Mouse (Mus musculus) midbrain, embryonic 13.5 days (tissue): ENCODE measurements around the gene Cd22. TPM values are rescaled to one million over a fixed set of nuclear protein-coding genes. Genes with fewer than 3 reads are reported as not detected.
"Not testable (repeated sequence)": the region's sequence is repeated elsewhere in the genome, so short reads cannot be mapped to it uniquely, and the experiment has no call there.

Source experiments
- ATAC-seq: fragments of 200-750 bp; cut with Nextera tagmentation; 2 replicates; pipeline ENCODE4 v1.8.0; 2017; ENCODE audit warnings: mild to moderate bottlenecking, moderate TSS enrichment, moderate library complexity
- H3K27ac ChIP-seq: fragments of 300-500 bp; sonication (generic); 2 replicates; pipeline ENCODE4 v1.5.1; 2015; ENCODE audit warnings: inconsistent platforms, mild to moderate bottlenecking, moderate library complexity
- H3K27me3 ChIP-seq: fragments of 300-500 bp; sonication (generic); 2 replicates; pipeline ENCODE4 v1.6.1; 2015; ENCODE audit warnings: mild to moderate bottlenecking, inconsistent platforms
- H3K36me3 ChIP-seq: fragments of 300-500 bp; sonication (generic); 2 replicates; pipeline ENCODE4 v1.6.1; 2015; ENCODE audit warnings: mild to moderate bottlenecking, inconsistent platforms
- H3K4me1 ChIP-seq: fragments of 300-500 bp; sonication (generic); replicated peaks from 2 replicates; pipeline ENCODE4 v1.6.1; 2015; ENCODE audit warnings: inconsistent platforms
- H3K4me2 ChIP-seq: fragments of 300-500 bp; sonication (generic); replicated peaks from 2 replicates; pipeline ENCODE4 v1.6.1; 2015; ENCODE audit warnings: moderate library complexity, mild to moderate bottlenecking, inconsistent platforms
- H3K4me3 ChIP-seq: fragments of 300-500 bp; sonication (generic); replicated peaks from 2 replicates; pipeline ENCODE4 v1.5.1; 2015; ENCODE audit warnings: mild to moderate bottlenecking, inconsistent platforms
- H3K9ac ChIP-seq: fragments of 300-500 bp; sonication (generic); replicated peaks from 2 replicates; pipeline ENCODE4 v1.6.1; 2015; ENCODE audit warnings: mild to moderate bottlenecking, inconsistent platforms
- H3K9me3 ChIP-seq: fragments of 300-500 bp; sonication (generic); 2 replicates; pipeline ENCODE4 v1.6.1; 2016; ENCODE audit warnings: mild to moderate bottlenecking, inconsistent platforms
- WGBS: fragments of 180-500 bp; shearing (Covaris S2); methylation state at CpG from one replicate; pipeline ENCODE4 v1.1.7; 2015; 5-methylcytosine and 5-hydroxymethylcytosine counted together
- polyA plus RNA-seq: library from polyadenylated mRNA; unstranded; fragments of >200 nt; fragmentation: Nextera tagmentation; extraction: Ambion mirVana; gene quantifications from 2 replicates; pipeline ENCODE4 v1.2.1, GENCODE M21; 2015

Gene Cd22
- polyA plus RNA-seq, result not detected in 2 replicates

GRCm38 (mm10) chr7:30880176-30880575, at the start of gene Cd22:
Gene Cd22 (minus strand): TSS chr7:30880342.
- no peak for ATAC-seq

GRCm38 (mm10) chr7:30924581-30924980, 44.4 kb upstream of the Cd22 start, which contains the start of gene Hamp2:
Gene Hamp2 (minus strand): TSS chr7:30924681.
- not testable (repeated sequence) for ATAC-seq, H3K4me1 ChIP-seq, H3K4me2 ChIP-seq, H3K4me3 ChIP-seq, H3K36me3 ChIP-seq, H3K27ac ChIP-seq, H3K9ac ChIP-seq, H3K27me3 ChIP-seq, H3K9me3 ChIP-seq
- 79% methylated on average over 2 of the region's 2 CpGs for WGBS

More at GRCm38 (mm10) chr7:30880176-30880575, at the start of gene Cd22:
- Histone ChIP-seq H3K9ac (no peak within 1 kb of the TSS), H3K27ac (no peak within 1 kb of the TSS), H3K36me3 (no peaks in the 10 kb centered on the region), H3K4me2 (no peak within 1 kb of the TSS), H3K27me3 (no peaks in the 10 kb centered on the region), H3K4me1 (no peaks in the 10 kb centered on the region), H3K4me3 (no peak within 1 kb of the TSS), H3K9me3 (no peaks in the 10 kb centered on the region)
- WGBS, result 81% methylated on average over 7 of the region's 7 CpGs

DNA sequence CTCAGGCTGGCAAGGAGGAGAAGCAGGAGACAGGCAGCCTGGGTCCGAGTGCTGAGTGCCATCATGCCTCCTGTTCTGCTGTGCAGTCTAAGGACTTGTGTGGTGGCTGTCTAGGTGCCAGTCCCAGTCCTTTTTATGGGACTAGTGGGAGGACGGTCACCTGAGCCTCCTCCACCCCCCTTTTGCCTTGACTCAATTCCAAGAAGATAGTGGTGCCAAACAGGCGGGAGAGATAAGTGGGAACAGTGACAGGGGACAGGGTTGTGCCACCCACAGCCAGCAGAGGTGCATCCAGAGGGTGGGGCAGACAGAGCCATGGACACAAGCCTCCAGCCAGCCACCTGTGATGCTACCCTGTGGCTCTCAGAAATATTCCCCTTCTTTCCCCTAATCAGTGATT, 43.9 kb upstream of the Cd22 start:
- H3K9ac ChIP-seq, result no peak overlapping the region
- 78% methylated on average over 3 of the region's 3 CpGs for WGBS
- no peak overlapping the region for H3K4me2 ChIP-seq

GRCm38 (mm10) chr7:30922490-30922889, 42.3 kb upstream of the Cd22 start:
- H3K27me3 ChIP-seq, H3K9me3 ChIP-seq, H3K4me3 ChIP-seq, ATAC-seq, H3K27ac ChIP-seq, H3K9ac ChIP-seq, H3K36me3 ChIP-seq, H3K4me1 ChIP-seq, H3K4me2 ChIP-seq: not testable (repeated sequence)
- WGBS, result 52% methylated on average over 3 of the region's 3 CpGs

More for the DNA sequence above, 43.9 kb upstream of the Cd22 start:
- ATAC-seq, result no peak
- H3K27me3 ChIP-seq, result no peaks in the 10 kb centered on the region
- H3K27ac ChIP-seq, result no peak overlapping the region
- no peaks in the 10 kb centered on the region for H3K9me3 ChIP-seq
- H3K36me3 ChIP-seq, result no peaks in the 10 kb centered on the region
- no peak overlapping the region for H3K4me3 ChIP-seq
- no peaks in the 10 kb centered on the region for H3K4me1 ChIP-seq

- no peak for ATAC-seq
- Histone ChIP-seq H3K9ac (no peak overlapping the region), H3K4me2 (no peak overlapping the region), H3K36me3 (no peaks in the 10 kb centered on the region), H3K4me3 (no peak overlapping the region), H3K9me3 (no peaks in the 10 kb centered on the region), H3K4me1 (no peaks in the 10 kb centered on the region), H3K27me3 (no peaks in the 10 kb centered on the region; the same call in 1 of the 2 replicates), H3K27ac (no peak overlapping the region)
- 61% methylated on average over 3 of the region's 3 CpGs for WGBS
Measured at GRCm38 (mm10) chr7:30920217-30920616, 40.1 kb upstream of the Cd22 start.

GRCm38 (mm10) chr7:30917219-30917618, 37.1 kb upstream of the Cd22 start:
- WGBS, result 62% methylated on average over 4 of the region's 4 CpGs
- H3K9ac ChIP-seq, result no peak overlapping the region
- H3K36me3 ChIP-seq, result no peaks in the 10 kb centered on the region
- no peak for ATAC-seq
- H3K27me3 ChIP-seq, result no peaks in the 10 kb centered on the region; the same call in 1 of the 2 replicates
- H3K27ac ChIP-seq, result no peak overlapping the region
- no peak overlapping the region for H3K4me3 ChIP-seq
- H3K4me1 ChIP-seq, result no peaks in the 10 kb centered on the region
- H3K9me3 ChIP-seq, result no peaks in the 10 kb centered on the region
- H3K4me2 ChIP-seq, result no peak overlapping the region

GRCm38 (mm10) chr7:30916713-30917112, 36.6 kb upstream of the Cd22 start:
- Histone ChIP-seq H3K36me3 (no peaks in the 10 kb centered on the region), H3K9me3 (no peaks in the 10 kb centered on the region), H3K4me2 (no peak overlapping the region), H3K9ac (no peak overlapping the region), H3K27ac (no peak overlapping the region), H3K4me3 (no peak overlapping the region), H3K27me3 (no peaks in the 10 kb centered on the region; the same call in 1 of the 2 replicates), H3K4me1 (no peaks in the 10 kb centered on the region)
- ATAC-seq, result 0 out of 2 replicates have a peak, but pooled peaks have one; percentile 4
- WGBS, result 18% methylated on average over 6 of the region's 6 CpGs

- no peak within 1 kb of the TSS for H3K4me3 ChIP-seq
- no peaks in the 10 kb centered on the region; the same call in 1 of the 2 replicates for H3K27me3 ChIP-seq
- H3K27ac ChIP-seq, result no peak within 1 kb of the TSS
- H3K9ac ChIP-seq, result no peak within 1 kb of the TSS
- no peaks in the 10 kb centered on the region for H3K36me3 ChIP-seq
- H3K4me2 ChIP-seq, result no peak within 1 kb of the TSS
- WGBS, result 80% methylated on average over 8 of the region's 8 CpGs
- no peaks in the 10 kb centered on the region for H3K4me1 ChIP-seq
- H3K9me3 ChIP-seq, result no peaks in the 10 kb centered on the region
- no peak for ATAC-seq
Measured at GRCm38 (mm10) chr7:30914732-30915131, 34.6 kb upstream of the Cd22 start, which contains the start of gene Mag. Gene Mag (minus strand): TSS chr7:30914873.

DNA sequence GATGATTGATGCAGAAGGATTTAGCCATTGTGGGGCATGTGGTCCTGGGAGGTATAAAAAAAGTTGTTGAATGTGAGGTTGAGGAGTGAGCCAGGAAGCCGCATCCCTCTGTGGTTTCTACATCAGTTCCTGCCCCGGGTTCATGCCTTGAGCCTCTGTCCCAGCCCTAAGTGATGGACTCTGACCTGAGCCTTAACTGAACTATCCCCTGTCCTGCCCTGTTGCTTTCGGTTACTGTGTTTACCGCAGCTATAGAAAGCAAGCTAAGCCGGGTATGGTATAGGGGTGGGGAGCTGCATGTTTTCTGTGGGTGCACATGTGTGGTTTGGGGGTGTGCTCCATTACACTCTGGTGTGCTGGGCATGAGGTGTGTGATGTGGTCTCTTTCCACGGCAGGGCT, 29.6 kb upstream of the Cd22 start:
- 86% methylated on average over 6 of the region's 6 CpGs for WGBS
- no peak for ATAC-seq
- Histone ChIP-seq H3K36me3 (no peaks in the 10 kb centered on the region), H3K4me1 (peaks cover 12% of the 10 kb centered on the region), H3K27ac (no peak overlapping the region), H3K9me3 (no peaks in the 10 kb centered on the region), H3K4me3 (no peak overlapping the region), H3K9ac (no peak overlapping the region), H3K27me3 (no peaks in the 10 kb centered on the region; the same call in 1 of the 2 replicates), H3K4me2 (no peak overlapping the region)

GRCm38 (mm10) chr7:30908992-30909431, 28.9 kb upstream of the Cd22 start:
- no peak overlapping the region for H3K9ac ChIP-seq
- 29% methylated on average over 17 of the region's 17 CpGs for WGBS
- ATAC-seq, result peak; percentile 29; the same call in 1 of the 2 replicates

DNA sequence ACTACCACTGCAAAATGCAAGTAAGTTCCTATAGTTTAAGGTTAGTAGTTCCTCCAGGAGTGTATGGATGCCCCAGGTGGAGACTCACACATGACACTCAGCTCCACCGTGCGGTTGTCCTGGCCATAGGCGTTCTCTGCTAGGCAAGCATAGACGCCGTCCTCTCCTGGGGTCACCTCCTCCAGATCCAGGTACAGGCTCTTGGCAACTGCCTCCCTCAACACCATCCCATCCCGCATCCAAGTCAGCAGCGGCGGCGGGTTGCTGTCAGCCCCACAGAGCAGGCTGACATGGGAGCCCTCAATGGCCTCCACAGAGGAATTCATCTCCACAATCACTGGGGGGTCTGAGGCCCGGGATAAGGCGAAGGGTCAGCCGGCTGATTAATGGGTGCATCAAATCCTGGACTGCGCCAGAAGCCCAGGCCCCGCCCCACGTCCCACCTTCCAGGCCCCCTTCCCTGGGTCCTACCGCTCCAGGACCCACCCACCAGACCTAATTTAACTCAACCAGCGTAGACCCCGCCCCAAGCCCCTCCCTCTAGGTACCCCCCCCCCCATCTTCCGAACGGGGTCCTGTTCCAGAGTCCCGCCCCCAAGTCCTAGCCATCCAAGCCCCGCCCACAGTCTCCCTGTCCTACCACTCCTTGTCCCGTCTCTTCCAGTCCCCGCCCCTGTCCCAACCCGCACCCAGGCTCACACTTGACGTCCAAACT, 28.3 kb upstream of the Cd22 start:
- ATAC-seq, result peak; percentile 70
- Histone ChIP-seq H3K4me1 (peaks cover 12% of the 10 kb centered on the region), H3K4me2 (peak overlapping the region; percentile 60), H3K4me3 (peak overlapping the region; percentile 25), H3K9ac (0 out of 2 replicates have a peak overlapping the region, but pooled peaks have one; percentile 36), H3K27me3 (no peaks in the 10 kb centered on the region; the same call in 1 of the 2 replicates), H3K27ac (no peak overlapping the region), H3K9me3 (no peaks in the 10 kb centered on the region), H3K36me3 (no peaks in the 10 kb centered on the region)
- WGBS, result 1% methylated on average over 24 of the region's 26 CpGs

More at GRCm38 (mm10) chr7:30908992-30909431, 28.9 kb upstream of the Cd22 start:
- H3K27ac ChIP-seq, result no peak overlapping the region
- H3K27me3 ChIP-seq, result no peaks in the 10 kb centered on the region; the same call in 1 of the 2 replicates
- H3K4me1 ChIP-seq, result peaks cover 12% of the 10 kb centered on the region
- no peaks in the 10 kb centered on the region for H3K36me3 ChIP-seq
- H3K4me3 ChIP-seq, result peak overlapping the region; percentile 25
- H3K9me3 ChIP-seq, result no peaks in the 10 kb centered on the region
- H3K4me2 ChIP-seq, result peak overlapping the region; percentile 60

DNA sequence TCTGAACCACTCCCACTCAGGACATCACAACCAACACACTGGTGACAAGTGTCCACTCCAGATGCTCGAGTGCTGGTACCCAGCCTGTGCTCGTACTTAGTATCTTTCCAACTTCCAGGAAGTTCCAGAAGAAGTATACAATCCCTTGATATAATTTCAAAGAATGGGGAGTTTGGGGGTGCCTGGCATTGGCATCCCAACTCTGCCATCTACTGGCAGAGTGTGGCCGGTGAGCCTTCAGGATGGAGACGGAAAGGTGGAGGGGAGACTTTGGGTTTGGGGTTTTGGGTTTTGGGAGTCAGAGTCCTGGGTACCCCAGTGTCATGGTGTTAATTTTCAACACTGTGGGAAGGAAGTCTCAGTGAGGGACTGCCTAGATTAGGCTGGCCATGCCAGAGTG, 23.9 kb upstream of the Cd22 start:
- Histone ChIP-seq H3K27me3 (no peaks in the 10 kb centered on the region; the same call in 1 of the 2 replicates), H3K4me1 (peaks cover 11% of the 10 kb centered on the region), H3K27ac (no peak overlapping the region), H3K36me3 (no peaks in the 10 kb centered on the region), H3K4me3 (no peak overlapping the region), H3K4me2 (no peak overlapping the region), H3K9ac (no peak overlapping the region), H3K9me3 (no peaks in the 10 kb centered on the region)
- ATAC-seq, result no peak
- 61% methylated on average over 4 of the region's 4 CpGs for WGBS
